Mouse (Mus musculus) cortical plate, adult 2 months (tissue): Measurements from ENCODE around the gene Cpxm2. TPM values are rescaled to one million over a fixed set of nuclear protein-coding genes. Genes with fewer than 3 reads are reported as not detected.

Experiments
- H3K27ac ChIP-seq: fragments of 200-500 bp; 2 replicates; pipeline ENCODE4 v1.5.1; 2012; ENCODE audit warnings: low read length, control low read depth, inconsistent platforms; ENCODE audit not compliant: insufficient read depth
- H3K4me1 ChIP-seq: fragments of 200-500 bp; 2 replicates; pipeline ENCODE4 v1.6.1; 2011; ENCODE audit warnings: low read length; ENCODE audit not compliant: control insufficient read depth, insufficient read depth
- H3K4me3 ChIP-seq: fragments of 200-500 bp; 2 replicates; pipeline ENCODE4 v1.5.1; 2011; ENCODE audit warnings: mild to moderate bottlenecking, low read length, control low read depth; ENCODE audit not compliant: insufficient read depth
- CTCF ChIP-seq: fragments of 200-500 bp; IDR thresholded peaks from 2 replicates; pipeline ENCODE4 v1.5.1; 2011; ENCODE audit warnings: mild to moderate bottlenecking, control low read depth, low read length; ENCODE audit not compliant: insufficient read depth; ENCODE audit errors: extremely low read depth
- POLR2A ChIP-seq: fragments of 200-500 bp; IDR thresholded peaks from 2 replicates; pipeline ENCODE4 v1.6.1; 2011; ENCODE audit warnings: mild to moderate bottlenecking, low read length, control low read depth; ENCODE audit not compliant: insufficient read depth; ENCODE audit errors: extremely low read depth
- polyA plus RNA-seq: library from polyadenylated mRNA; depleted of rRNA; stranded (reverse); fragments of >200 nt; gene quantifications from 2 replicates; pipeline ENCODE4 v1.2.3, GENCODE M21; 2012

Cpxm2 gene
- polyA plus RNA-seq, 1 experiment, result 2.0 TPM

DNA sequence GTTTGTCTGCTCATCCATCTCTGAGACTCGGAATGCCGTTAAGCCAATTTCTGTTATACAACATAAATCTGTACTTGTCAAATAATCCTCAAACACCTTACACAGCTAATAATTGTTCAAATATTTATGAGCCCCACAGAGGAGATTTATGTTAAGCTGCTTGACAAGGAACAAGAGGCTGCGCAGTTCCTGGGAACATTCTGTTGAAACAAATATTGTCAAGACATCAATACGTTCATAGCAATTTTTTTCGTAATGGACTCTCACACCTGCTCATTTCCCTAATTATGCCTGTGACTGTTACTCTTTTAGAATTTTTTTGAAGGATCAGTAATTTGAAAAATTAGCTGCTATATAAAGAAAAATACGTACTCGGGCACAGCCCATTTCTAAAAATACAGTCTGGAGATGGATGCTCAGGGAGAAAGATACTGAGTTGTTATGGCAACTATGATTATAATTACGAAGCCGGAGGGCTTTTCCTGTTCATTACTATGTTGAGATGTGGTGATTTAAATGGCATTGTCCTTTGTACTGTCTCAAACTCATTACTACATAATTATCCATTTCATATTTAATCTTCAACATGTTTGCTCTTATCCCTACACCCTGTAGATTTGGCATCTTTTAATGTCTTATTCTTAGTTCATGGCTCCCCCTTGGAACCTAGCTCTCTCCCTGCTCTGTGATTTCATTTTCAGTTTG, 3.9 kb upstream of the Cpxm2 start:
- TF ChIP-seq CTCF (no peak), POLR2A (no peak)
- Histone ChIP-seq H3K4me3 (no peak overlapping the region), H3K27ac (no peak overlapping the region), H3K4me1 (peaks cover 3% of the 10 kb centered on the region; the same call in 1 of the 2 replicates)

DNA sequence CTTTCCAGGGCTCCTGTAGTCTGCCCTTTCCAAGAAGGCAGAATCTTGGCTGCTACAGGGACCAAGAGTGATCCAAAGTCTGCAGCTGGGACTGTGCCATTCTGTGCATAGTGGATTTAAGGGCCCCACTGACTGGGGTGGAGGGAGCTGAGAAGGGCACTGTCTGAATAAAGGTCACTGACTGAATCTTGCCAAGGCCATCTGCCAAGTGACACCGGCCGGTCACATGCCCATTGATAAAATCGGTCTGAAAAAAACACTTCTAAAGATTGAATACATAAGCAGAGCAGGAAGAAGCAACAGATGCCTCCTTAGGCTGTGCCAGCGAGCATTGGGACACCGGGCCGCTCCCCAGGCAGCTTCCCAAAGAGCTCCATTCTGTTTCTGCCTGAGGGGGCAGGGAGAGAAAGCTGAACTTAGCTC, 803 bp downstream of the Cpxm2 start:
- TF ChIP-seq POLR2A (no peak), CTCF (no peak)

DNA sequence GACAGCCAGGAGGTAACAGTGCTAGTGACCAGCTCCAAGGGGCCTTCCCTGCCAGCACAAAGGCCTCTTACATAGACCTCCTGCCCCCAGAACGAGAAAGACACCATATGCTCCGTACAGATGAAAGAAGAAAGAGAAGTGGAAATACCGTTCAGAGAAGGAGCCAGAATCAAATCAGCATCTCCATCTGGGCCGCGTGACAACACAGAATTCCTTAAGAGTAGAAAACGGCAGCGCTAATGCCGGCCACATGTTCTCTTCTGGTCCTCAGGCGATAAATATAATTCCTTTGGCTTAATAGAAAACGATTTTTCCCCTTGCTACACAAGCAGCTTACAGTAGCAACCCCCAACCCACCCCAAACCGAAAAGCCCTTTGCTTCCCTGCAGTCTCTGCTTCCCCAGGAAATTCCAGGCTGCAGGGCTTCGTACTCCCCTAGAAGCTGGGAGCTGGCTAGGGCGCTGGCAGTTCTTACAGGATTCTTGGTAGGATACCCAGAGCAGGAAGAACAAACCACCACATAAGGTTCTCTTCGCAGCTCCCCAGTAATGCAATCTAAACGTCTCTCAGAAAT, 9.2 kb downstream of the Cpxm2 start:
- TF ChIP-seq CTCF, result no peak
- no peak for TF ChIP-seq POLR2A
- Histone ChIP-seq H3K4me1 (no peaks in the 10 kb centered on the region), H3K4me3 (no peak overlapping the region), H3K27ac (no peak overlapping the region)

More for the DNA sequence above, 803 bp downstream of the Cpxm2 start:
- Histone ChIP-seq H3K4me1 (peaks cover 3% of the 10 kb centered on the region; the same call in 1 of the 2 replicates), H3K27ac (no peak overlapping the region), H3K4me3 (no peak overlapping the region)

GRCm38 (mm10) chr7:132128687-132129086, 25.9 kb downstream of the Cpxm2 start:
- Histone ChIP-seq H3K4me3 (no peak overlapping the region), H3K4me1 (peaks cover 4% of the 10 kb centered on the region), H3K27ac (no peak overlapping the region)
- TF ChIP-seq CTCF (no peak), POLR2A (no peak)

DNA sequence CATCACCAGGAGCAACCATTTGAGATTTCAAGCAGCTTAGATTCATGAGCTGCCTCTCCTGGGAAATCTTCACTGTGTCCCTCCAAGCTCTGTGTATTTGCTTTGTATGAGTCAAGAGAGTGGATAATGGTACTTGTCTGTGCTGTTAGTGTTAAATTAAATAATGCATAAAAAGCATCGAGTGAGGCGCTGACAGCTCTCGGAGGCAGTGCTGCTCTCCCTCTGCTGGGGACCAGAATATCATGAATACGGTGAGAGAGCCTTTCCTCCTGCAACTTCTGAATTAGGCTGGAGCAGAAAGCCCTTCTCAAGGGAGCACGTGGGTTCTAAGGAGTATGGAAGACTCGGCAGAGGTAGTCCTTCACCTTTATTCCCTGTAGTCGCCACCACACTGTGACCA, 29.6 kb downstream of the Cpxm2 start:
- no peak overlapping the region for H3K27ac ChIP-seq
- TF ChIP-seq POLR2A, result no peak
- peak; percentile 15; the same call in 1 of the 2 replicates for TF ChIP-seq CTCF
- peaks cover 4% of the 10 kb centered on the region for H3K4me1 ChIP-seq
- H3K4me3 ChIP-seq, result no peak overlapping the region

DNA sequence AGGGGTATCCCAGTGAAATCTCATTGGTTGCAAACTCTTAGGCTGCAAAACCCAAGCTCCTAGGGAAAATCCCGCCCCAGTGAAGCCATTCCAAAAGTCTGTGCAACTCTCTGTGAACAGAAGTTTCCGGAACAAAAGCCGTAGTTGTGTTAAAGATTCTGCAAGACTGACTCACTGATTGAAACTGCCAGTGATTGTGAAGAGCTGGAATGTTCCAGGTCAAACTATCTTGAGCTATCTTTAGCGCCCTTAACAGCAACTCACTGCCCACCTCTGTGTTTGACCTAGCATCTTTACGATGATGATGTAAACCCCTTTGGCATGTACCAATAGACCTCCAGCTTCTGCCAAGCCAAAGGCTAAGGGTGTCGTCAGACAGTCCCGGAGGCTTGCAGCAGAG, 31.3 kb downstream of the Cpxm2 start:
- H3K4me1 ChIP-seq, result peaks cover 4% of the 10 kb centered on the region
- H3K4me3 ChIP-seq, result no peak overlapping the region
- TF ChIP-seq CTCF (no peak), POLR2A (no peak)
- H3K27ac ChIP-seq, result no peak overlapping the region

DNA sequence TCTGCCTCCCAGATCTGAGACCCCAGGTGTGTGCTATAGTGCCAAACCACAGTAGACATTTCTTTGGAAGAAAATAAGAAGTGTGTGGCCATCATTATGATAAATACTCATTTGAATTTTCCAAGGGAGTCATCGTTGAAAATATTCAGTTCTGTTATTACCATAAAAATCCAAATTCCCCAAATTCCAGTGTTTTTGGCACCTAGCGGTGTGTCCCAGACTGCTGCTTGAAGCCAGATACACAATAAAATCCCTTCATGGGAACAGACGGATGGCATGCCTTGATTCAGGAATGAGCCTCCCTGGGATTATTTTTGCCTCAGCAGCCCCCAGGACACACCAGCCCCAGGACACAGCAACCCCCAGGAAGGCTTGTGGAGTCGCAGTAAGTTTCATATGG, 34.7 kb downstream of the Cpxm2 start:
- Histone ChIP-seq H3K27ac (no peak overlapping the region), H3K4me1 (peaks cover 4% of the 10 kb centered on the region), H3K4me3 (no peak overlapping the region)
- TF ChIP-seq POLR2A (no peak), CTCF (no peak)

- Histone ChIP-seq H3K4me3 (no peak overlapping the region), H3K27ac (no peak overlapping the region), H3K4me1 (peaks cover 2% of the 10 kb centered on the region)
- TF ChIP-seq CTCF (no peak), POLR2A (no peak)
Measured at GRCm38 (mm10) chr7:132111770-132112169, 42.8 kb downstream of the Cpxm2 start.

DNA sequence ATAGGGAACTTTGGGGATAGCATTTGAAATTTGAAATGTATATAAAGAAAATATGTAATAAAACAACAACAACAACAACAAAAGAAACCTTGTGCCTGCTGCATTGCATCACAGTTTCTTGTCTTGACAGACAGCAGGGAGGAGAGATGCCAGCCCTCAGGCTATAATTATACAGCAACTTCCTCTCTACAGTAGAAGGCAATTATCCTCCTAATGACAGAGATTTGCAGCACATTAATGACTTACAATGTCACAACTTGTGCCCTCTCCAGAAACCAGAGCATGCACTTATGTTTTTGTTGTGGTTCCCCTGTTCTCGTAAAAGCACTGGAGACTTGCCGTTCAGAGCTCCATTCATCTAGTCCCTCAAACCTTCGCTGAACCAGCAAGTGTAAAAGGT, 44.2 kb downstream of the Cpxm2 start:
- Histone ChIP-seq H3K27ac (no peak overlapping the region), H3K4me1 (peaks cover 2% of the 10 kb centered on the region), H3K4me3 (no peak overlapping the region)
- TF ChIP-seq CTCF (no peak), POLR2A (no peak)

DNA sequence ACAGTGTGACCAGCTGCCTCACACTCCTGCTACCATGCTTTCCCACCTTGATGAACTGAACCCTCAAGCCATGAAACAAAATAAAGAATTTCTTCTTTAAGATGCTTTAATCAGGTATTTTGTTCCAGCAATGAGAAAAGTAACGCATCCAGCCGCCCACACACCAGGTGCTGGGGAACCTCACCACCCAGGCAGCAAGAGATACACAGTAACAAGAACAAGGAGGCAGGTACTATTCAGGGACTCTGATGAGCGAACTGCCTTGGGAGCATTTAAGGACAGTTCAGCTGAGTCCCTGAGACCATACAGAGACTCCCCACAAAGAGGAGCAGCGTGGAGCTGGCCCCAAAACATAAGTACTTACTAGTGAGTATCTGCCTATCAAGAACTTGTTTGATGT, 47.6 kb downstream of the Cpxm2 start:
- Histone ChIP-seq H3K4me3 (no peak overlapping the region), H3K27ac (no peak overlapping the region), H3K4me1 (peaks cover 2% of the 10 kb centered on the region)
- TF ChIP-seq POLR2A, result no peak
- no peak for TF ChIP-seq CTCF

DNA sequence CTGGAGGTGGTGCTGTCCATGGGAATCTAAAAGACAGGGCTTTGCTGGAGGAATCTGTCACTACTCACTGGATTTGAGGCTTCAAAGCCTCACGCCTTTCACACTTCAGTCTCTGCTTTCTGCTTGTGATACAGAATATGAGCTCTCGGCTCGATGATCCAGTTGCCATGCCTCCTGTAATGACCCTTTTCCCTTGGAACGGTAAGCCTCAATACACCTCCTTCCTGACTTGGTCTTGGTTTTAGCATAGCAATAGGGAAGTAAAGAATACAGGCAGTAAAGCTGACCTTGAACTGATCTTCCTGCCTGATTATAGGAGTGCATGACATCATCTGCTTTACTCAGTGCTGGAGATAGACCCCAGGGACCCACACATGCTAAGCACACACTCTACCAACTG, 49.2 kb downstream of the Cpxm2 start:
- Histone ChIP-seq H3K27ac (no peak overlapping the region), H3K4me3 (no peak overlapping the region), H3K4me1 (no peaks in the 10 kb centered on the region; the same call in 1 of the 2 replicates)
- TF ChIP-seq POLR2A (no peak), CTCF (no peak)
